Mouse (Mus musculus) brain, embryonic 14.5 days (tissue): ENCODE measurements around the gene Cnpy4.
"Not testable (repeated sequence)": the region's sequence is repeated elsewhere in the genome, so short reads cannot be mapped to it uniquely, and the experiment has no call there.

Source experiments
- CTCF ChIP-seq: fragments of 200-500 bp; IDR thresholded peaks from 2 replicates; pipeline ENCODE4 v1.5.1; 2012; ENCODE audit warnings: inconsistent platforms, mild to moderate bottlenecking, moderate library complexity, borderline replicate concordance; ENCODE audit not compliant: insufficient read depth, insufficient read length; ENCODE audit errors: extremely low read depth
- POLR2A ChIP-seq: fragments of 200-500 bp; IDR thresholded peaks from 2 replicates; pipeline ENCODE4 v1.6.1; 2012; ENCODE audit warnings: mild to moderate bottlenecking, inconsistent platforms, borderline replicate concordance; ENCODE audit not compliant: poor library complexity, insufficient read depth, insufficient read length, severe bottlenecking; ENCODE audit errors: extremely low read depth

DNA sequence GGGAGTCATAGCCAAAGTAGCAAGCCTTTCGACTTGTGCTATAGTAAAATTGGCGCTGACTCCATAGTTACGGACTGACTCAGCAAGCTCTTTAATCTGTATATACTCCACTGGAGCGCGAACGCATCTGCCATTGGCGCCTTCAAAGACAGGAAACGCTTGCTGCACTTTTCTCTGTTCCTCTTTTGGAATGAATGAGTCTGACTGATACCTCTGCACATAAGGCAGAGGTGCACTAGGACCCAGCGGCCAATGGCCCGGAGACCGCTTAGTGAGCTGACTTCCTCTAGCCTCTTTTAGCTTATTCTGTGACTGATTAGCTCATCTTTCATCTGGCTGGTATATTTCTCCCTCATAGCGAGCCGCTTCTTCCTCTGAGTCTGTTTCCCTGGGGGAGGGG, 29.3 kb downstream of the Cnpy4 start:
- TF ChIP-seq POLR2A, CTCF: not testable (repeated sequence)
